Mouse (Mus musculus) liver, postnatal 0 days (tissue): ENCODE measurements around the gene Mea1. TPM values are rescaled to one million over a fixed set of nuclear protein-coding genes. Genes with fewer than 3 reads are reported as not detected.

Experiments used
- ATAC-seq: fragments of 200-750 bp; cut with Nextera tagmentation; 2 replicates; pipeline ENCODE4 v1.8.0; 2017; ENCODE audit warnings: mild to moderate bottlenecking, moderate library complexity
- DNase-seq: peaks from one replicate; pipeline ENCODE4 v3.0.0-alpha.2; 2016
- H3K27ac ChIP-seq: fragments of 300-500 bp; sonication (generic); 2 replicates; pipeline ENCODE4 v1.5.1; 2014; ENCODE audit warnings: antibody characterized with exemption, moderate library complexity, mild to moderate bottlenecking, low read depth
- H3K27me3 ChIP-seq: fragments of 300-500 bp; sonication (generic); 2 replicates; pipeline ENCODE4 v1.6.1; 2014; ENCODE audit warnings: low read length, control low read depth, mixed read lengths; ENCODE audit not compliant: insufficient read depth
- H3K36me3 ChIP-seq: fragments of 300-500 bp; sonication (generic); replicated peaks from 2 replicates; pipeline ENCODE4 v1.6.1; 2014; ENCODE audit warnings: mild to moderate bottlenecking, control low read depth, low read length, moderate library complexity, mixed read lengths; ENCODE audit not compliant: insufficient read depth
- H3K4me1 ChIP-seq: fragments of 300-500 bp; sonication (generic); 2 replicates; pipeline ENCODE4 v1.6.1; 2014; ENCODE audit warnings: antibody characterized with exemption, mild to moderate bottlenecking, control low read depth; ENCODE audit not compliant: insufficient read depth
- H3K4me2 ChIP-seq: fragments of 300-500 bp; sonication (generic); 2 replicates; pipeline ENCODE4 v1.6.1; 2014; ENCODE audit warnings: low read depth, mild to moderate bottlenecking, low read length, moderate library complexity, mixed read lengths
- H3K4me3 ChIP-seq: fragments of 300-500 bp; sonication (generic); 2 replicates; pipeline ENCODE4 v1.5.1; 2014; ENCODE audit warnings: low read depth, low read length
- H3K9ac ChIP-seq: fragments of 300-500 bp; sonication (generic); replicated peaks from 2 replicates; pipeline ENCODE4 v1.6.1; 2014; ENCODE audit warnings: mild to moderate bottlenecking, moderate library complexity
- H3K9me3 ChIP-seq: fragments of 300-500 bp; sonication (generic); 2 replicates; pipeline ENCODE4 v1.6.1; 2016; ENCODE audit warnings: mild to moderate bottlenecking, control low read depth, low read length, mixed read lengths
- CTCF ChIP-seq: sonication (generic); IDR thresholded peaks from 2 replicates; pipeline ENCODE4 v1.5.1; 2016; ENCODE audit warnings: antibody characterized with exemption, low read depth
- EP300 ChIP-seq: IDR thresholded peaks from 2 replicates; pipeline ENCODE4 v1.6.1; 2016; ENCODE audit warnings: antibody characterized with exemption, low read depth, mild to moderate bottlenecking
- WGBS: fragments of 180-500 bp; shearing (Covaris S2); extraction: QIAGEN DNeasy Blood & Tissue Kit; methylation state at CpG from one replicate; pipeline ENCODE4 v1.1.7; 2014; ENCODE audit not compliant: insufficient replicate concordance; 5-methylcytosine and 5-hydroxymethylcytosine counted together
- polyA plus RNA-seq: library from polyadenylated mRNA; unstranded; fragments of >200 nt; fragmentation: Nextera tagmentation; extraction: Ambion mirVana; gene quantifications from 2 replicates; pipeline ENCODE4 v1.2.1, GENCODE M21; 2015

Mea1 gene
- polyA plus RNA-seq, 1 experiment from 2014 or later = 52.3 TPM

DNA sequence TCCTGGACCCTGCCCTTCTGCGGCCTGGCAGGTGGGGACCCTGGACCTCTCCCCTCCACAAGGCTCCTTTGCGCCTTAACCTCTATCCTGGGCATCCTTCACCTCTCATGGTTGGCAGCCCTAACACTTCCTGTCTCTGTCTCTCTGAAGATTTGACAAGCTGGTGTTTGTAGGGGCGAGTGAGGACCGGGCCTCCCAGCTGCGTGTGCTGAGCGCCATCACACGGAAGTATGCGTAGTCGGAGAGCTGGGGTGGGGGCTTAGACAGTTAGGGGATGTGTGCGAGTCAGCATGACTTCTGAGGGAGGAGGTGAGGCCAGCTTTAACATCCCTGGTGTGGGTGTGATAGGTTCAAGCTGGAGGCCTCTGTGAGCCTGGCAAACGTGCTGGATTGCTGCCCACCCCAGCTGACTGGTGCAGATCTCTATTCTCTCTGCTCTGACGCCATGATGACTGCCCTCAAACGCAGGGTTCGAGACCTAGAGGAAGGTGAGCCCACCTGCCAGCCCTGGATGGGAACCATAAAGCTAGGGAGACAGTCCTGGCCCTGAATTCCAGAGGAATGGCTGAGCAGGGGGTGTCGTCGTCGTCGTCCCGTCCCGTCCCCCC, 46.0 kb downstream of the Mea1 start:
- Histone ChIP-seq H3K4me1 (0 out of 2 replicates have a peak, but pooled peaks cover 7% of the 10 kb centered on the region), H3K9ac (no peak overlapping the region), H3K27me3 (no peaks in the 10 kb centered on the region), H3K27ac (peak overlapping the region; percentile 77; the same call in 1 of the 2 replicates), H3K4me2 (no peak overlapping the region), H3K36me3 (peaks cover 30% of the 10 kb centered on the region), H3K9me3 (no peaks in the 10 kb centered on the region), H3K4me3 (no peak overlapping the region)
- ATAC-seq = no peak
- 85% methylated on average over 14 of the region's 20 CpGs for WGBS
- DNase-seq = no peak
- TF ChIP-seq EP300 (no peak), CTCF (no peak)

DNA sequence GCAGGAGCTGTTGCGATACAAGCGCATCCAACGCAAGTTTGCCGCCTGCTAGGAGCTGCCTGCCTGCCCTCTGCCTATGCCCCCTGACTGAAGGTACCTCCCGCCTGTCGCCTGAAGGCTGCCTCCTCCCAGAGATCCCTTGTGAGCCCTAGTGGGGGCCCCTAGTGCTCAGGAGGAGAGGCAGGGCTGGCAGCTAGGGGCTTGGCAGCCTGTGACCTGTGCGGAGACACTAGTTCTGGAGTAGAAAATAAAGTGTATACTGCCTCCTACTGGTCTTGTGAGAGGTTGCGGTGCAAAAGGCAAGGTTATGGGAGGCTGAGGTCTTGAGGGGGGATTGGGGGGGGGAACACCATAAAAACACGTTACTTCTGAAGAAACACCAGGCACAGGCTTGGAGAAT, 46.7 kb downstream of the Mea1 start:
- no peaks in the 10 kb centered on the region for H3K9me3 ChIP-seq
- H3K4me1 ChIP-seq = 0 out of 2 replicates have a peak, but pooled peaks cover 7% of the 10 kb centered on the region
- peak overlapping the region; percentile 77 for H3K27ac ChIP-seq
- DNase-seq = peak; percentile 48
- H3K9ac ChIP-seq = no peak overlapping the region
- WGBS = 76% methylated on average over 9 of the region's 9 CpGs
- no peak for TF ChIP-seq EP300
- peak; percentile 74 for TF ChIP-seq CTCF
- ATAC-seq = no peak
- peaks cover 30% of the 10 kb centered on the region for H3K36me3 ChIP-seq
- H3K4me2 ChIP-seq = no peak overlapping the region
- no peak overlapping the region for H3K4me3 ChIP-seq
- H3K27me3 ChIP-seq = no peaks in the 10 kb centered on the region

DNA sequence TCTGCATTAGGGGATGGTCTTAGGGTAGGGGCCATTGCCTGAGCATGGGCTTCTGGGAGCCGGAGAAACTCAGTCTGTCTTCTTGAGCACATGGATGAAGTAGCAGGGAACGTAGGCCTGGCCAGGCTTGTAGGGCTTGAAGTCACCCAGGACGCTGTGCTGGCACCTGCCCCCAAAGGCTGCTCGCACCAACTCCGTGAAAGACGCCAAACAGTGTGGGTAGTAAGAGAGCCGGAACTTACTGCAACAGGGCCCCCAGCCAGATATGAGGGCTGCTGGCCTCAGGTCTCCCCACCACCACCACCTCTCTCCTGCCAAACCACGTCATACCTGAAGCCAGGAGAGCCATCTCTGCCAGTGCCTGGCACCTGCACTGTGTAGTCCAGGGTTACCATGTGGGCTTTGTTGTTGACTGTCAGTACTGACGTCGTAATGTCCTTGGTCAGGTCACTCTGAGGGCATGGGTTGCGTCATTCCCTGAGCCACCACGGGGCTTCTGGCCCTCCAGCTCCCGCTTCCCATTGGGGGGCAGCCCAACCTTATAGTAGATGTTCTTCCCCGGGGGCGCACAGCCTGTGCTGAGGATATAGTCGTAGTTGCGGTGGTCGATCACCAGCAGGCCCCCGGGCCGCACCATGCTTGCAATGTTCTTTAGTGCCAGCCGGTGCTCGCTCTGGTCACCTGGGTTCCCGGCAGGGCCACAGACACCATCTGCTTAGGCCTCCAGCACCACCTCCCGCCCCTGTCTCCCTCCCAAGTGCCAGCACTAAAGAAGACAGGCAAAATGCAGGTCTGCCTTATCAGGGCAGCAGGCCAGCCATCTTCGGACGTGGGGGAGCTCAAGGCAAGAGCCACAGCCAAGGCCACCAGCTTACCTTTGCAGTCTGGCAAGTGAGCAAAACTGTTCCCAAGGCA, 47.4 kb downstream of the Mea1 start:
- H3K4me1 ChIP-seq = 0 out of 2 replicates have a peak, but pooled peaks cover 7% of the 10 kb centered on the region
- H3K4me2 ChIP-seq = peak overlapping the region; percentile 56
- peak; percentile 53 for ATAC-seq
- 81% methylated on average over 26 of the region's 26 CpGs for WGBS
- H3K9me3 ChIP-seq = no peaks in the 10 kb centered on the region
- H3K36me3 ChIP-seq = peaks cover 30% of the 10 kb centered on the region
- peak overlapping the region; percentile 77 for H3K27ac ChIP-seq
- no peak overlapping the region for H3K9ac ChIP-seq
- H3K4me3 ChIP-seq = no peak overlapping the region
- no peaks in the 10 kb centered on the region for H3K27me3 ChIP-seq
- peak; percentile 61 for DNase-seq
- TF ChIP-seq EP300 = no peak
- no peak for TF ChIP-seq CTCF

DNA sequence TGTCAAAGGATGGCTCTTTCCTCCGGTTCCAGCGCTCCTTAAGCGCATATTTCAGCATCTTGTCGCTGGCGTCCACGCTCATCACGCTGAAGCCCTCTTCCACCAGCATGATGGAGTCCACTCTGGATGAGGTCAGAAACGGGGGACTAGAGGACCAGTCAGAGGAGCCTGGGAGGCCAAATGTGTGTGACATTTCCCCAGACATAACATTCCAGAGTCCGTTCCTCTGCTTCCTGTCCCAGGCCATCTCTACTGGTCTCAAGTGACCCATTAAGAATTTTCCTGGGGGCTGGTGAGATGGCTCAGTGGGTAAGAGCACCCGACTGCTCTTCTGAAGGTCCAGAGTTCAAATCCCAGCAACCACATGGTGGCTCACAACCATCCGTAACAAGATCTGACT, 48.7 kb downstream of the Mea1 start:
- Histone ChIP-seq H3K4me2 (peak overlapping the region; percentile 56), H3K9ac (peak overlapping the region; percentile 41; the same call in 1 of the 2 replicates), H3K4me1 (0 out of 2 replicates have a peak, but pooled peaks cover 7% of the 10 kb centered on the region), H3K27me3 (no peaks in the 10 kb centered on the region), H3K36me3 (peaks cover 30% of the 10 kb centered on the region), H3K4me3 (no peak overlapping the region; the same call in 1 of the 2 replicates), H3K9me3 (no peaks in the 10 kb centered on the region), H3K27ac (peak overlapping the region; percentile 77)
- no peak for DNase-seq
- WGBS = 87% methylated on average over 11 of the region's 11 CpGs
- no peak for TF ChIP-seq EP300
- no peak for ATAC-seq

DNA sequence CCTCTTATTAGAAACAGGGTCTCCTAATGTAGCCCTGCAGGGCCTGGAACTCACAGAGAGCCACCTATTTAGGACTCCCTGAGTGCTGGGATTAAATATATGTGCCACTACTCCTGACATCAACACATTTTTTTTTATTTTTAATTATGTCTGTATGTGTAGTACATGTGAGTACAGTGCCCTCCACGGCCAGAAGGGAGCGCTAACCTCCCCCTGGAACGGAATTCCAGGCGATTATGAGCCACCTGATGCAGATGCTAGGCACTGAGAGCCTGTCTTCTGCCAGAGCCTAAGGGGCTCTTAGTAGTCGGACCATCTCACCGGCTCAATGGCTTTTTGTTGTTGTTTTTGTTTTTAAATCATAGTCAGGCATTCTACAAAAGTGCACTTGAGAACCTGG, 49.4 kb downstream of the Mea1 start:
- 0 out of 2 replicates have a peak, but pooled peaks cover 7% of the 10 kb centered on the region for H3K4me1 ChIP-seq
- H3K9ac ChIP-seq = peak overlapping the region; percentile 79
- H3K27ac ChIP-seq = peak overlapping the region; percentile 91
- peak overlapping the region; percentile 64 for H3K4me2 ChIP-seq
- WGBS = 37% methylated on average over 6 of the region's 6 CpGs
- H3K4me3 ChIP-seq = peak overlapping the region; percentile 55
- H3K27me3 ChIP-seq = no peaks in the 10 kb centered on the region
- ATAC-seq = 0 out of 2 replicates have a peak, but pooled peaks have one; percentile 14
- no peaks in the 10 kb centered on the region for H3K9me3 ChIP-seq
- H3K36me3 ChIP-seq = peaks cover 28% of the 10 kb centered on the region
- TF ChIP-seq CTCF = peak; percentile 58
- no peak for TF ChIP-seq EP300
- peak; percentile 56 for DNase-seq

DNA sequence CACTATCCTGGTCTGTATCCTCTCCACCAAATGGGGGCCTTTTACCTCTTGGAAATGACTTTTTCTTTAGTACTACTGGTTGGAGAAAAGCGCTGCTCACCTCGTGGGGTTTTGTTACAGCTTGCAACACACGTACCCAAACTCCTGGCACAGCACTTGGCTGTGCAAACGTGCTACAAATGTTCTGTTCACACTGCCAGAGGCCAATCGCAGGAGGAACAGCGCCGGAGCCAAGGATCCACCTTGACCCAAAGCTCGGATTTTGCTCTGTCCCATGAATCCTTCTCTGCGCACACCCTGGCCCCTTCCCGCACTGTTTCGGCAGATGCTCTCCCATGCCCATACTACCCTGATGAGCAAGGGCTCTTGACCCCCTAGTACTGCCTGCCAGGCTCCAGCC, 49.9 kb downstream of the Mea1 start:
- no peak for DNase-seq
- peak overlapping the region; percentile 55 for H3K4me3 ChIP-seq

More for the DNA sequence above, 49.9 kb downstream of the Mea1 start:
- Histone ChIP-seq H3K27ac (peak overlapping the region; percentile 91), H3K9ac (peak overlapping the region; percentile 79), H3K9me3 (no peaks in the 10 kb centered on the region), H3K27me3 (no peaks in the 10 kb centered on the region), H3K4me2 (peak overlapping the region; percentile 64), H3K4me1 (0 out of 2 replicates have a peak, but pooled peaks cover 7% of the 10 kb centered on the region), H3K36me3 (peaks cover 24% of the 10 kb centered on the region)
- ATAC-seq = peak; percentile 32
- 52% methylated on average over 11 of the region's 11 CpGs for WGBS
- no peak for TF ChIP-seq EP300
- no peak for TF ChIP-seq CTCF
